Mouse (Mus musculus): ENCODE measurements around the gene Vmn2r54.

GRCm38 (mm10) chr7:12608688-12609087 lies 31.4 kb downstream of the Vmn2r54 start, which contains the start of gene Vmn2r53:
- no peak for TF ChIP-seq CTCF (IDR thresholded peaks at IDR 0.05; ENCODE audit: borderline replicate concordance, extremely low read depth, insufficient read depth, insufficient read length)
- TF ChIP-seq POLR2A (IDR thresholded peaks at IDR 0.05; ENCODE audit: borderline replicate concordance, extremely low read depth, insufficient read depth, insufficient read length, poor library complexity, severe bottlenecking) = no peak
